Mouse (Mus musculus) stomach, embryonic 16.5 days (tissue): Measurements from ENCODE around the gene Fam120a. TPM values are rescaled to one million over a fixed set of nuclear protein-coding genes. Genes with fewer than 3 reads are reported as not detected.

ENCODE experiments used
- ATAC-seq: fragments of 200-750 bp; cut with Nextera tagmentation; 2 replicates; pipeline ENCODE4 v1.8.0; 2017; ENCODE audit warnings: moderate number of reproducible peaks, moderate TSS enrichment; ENCODE audit not compliant: insufficient read depth, low FRiP score
- H3K27ac ChIP-seq: fragments of 300-500 bp; sonication (generic); 2 replicates; pipeline ENCODE4 v1.5.1; 2014; ENCODE audit warnings: low read length
- H3K27me3 ChIP-seq: fragments of 300-500 bp; sonication (generic); 2 replicates; pipeline ENCODE4 v1.6.1; 2014; ENCODE audit warnings: low read length, control low read depth, mixed read lengths; ENCODE audit not compliant: control insufficient read depth, insufficient read depth
- H3K36me3 ChIP-seq: fragments of 300-500 bp; sonication (generic); 2 replicates; pipeline ENCODE4 v1.6.1; 2014; ENCODE audit warnings: low read length; ENCODE audit not compliant: control insufficient read depth, insufficient read depth
- H3K4me1 ChIP-seq: fragments of 300-500 bp; sonication (generic); 2 replicates; pipeline ENCODE4 v1.6.1; 2014; ENCODE audit warnings: low read length, control low read depth, mixed read lengths; ENCODE audit not compliant: control insufficient read depth, insufficient read depth
- H3K4me2 ChIP-seq: fragments of 300-500 bp; sonication (generic); 2 replicates; pipeline ENCODE4 v1.6.1; 2014; ENCODE audit warnings: low read depth, low read length, mixed read lengths
- H3K4me3 ChIP-seq: fragments of 300-500 bp; sonication (generic); replicated peaks from 2 replicates; pipeline ENCODE4 v1.5.1; 2014; ENCODE audit warnings: mild to moderate bottlenecking, low read length
- H3K9ac ChIP-seq: fragments of 300-500 bp; sonication (generic); 2 replicates; pipeline ENCODE4 v1.6.1; 2014; ENCODE audit warnings: low read length
- H3K9me3 ChIP-seq: fragments of 300-500 bp; sonication (generic); replicated peaks from 2 replicates; pipeline ENCODE4 v1.6.1; 2016; ENCODE audit warnings: low read length, control low read depth; ENCODE audit not compliant: control insufficient read depth
- WGBS: fragments of 180-500 bp; shearing (Covaris S2); extraction: QIAGEN DNeasy Blood & Tissue Kit; methylation state at CpG from one replicate; pipeline ENCODE4 v1.1.7; 2014; 5-methylcytosine and 5-hydroxymethylcytosine counted together
- polyA plus RNA-seq: library from polyadenylated mRNA; unstranded; fragments of >200 nt; fragmentation: Nextera tagmentation; extraction: Ambion mirVana; gene quantifications from 2 replicates; pipeline ENCODE4 v1.2.1, GENCODE M21; 2015

Fam120a gene
- polyA plus RNA-seq, 1 experiment from 2014 or later, result 27.8 TPM

DNA sequence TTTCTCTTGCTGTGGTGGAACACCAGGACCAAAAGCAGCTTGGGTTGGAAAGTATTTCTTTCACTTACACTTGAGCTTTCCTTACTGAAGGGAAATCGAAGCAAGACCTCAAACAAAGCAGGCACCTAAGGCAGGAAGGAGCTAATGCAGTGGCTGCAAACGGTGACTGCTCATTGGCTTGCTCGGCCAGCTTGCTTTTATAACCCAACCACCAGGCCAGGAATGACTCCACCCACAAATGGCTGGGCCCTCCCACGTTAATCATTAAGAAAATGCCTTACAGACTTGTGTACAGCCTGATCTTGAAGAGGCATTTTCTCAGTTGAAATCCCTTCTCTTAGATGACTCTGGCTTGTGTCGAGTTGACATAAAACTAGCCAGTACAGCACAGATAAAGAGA, 3.2 kb upstream of the Fam120a start:
- Histone ChIP-seq H3K27ac (peak overlapping the region; percentile 72), H3K36me3 (no peaks in the 10 kb centered on the region), H3K4me3 (no peak overlapping the region), H3K9ac (no peak overlapping the region; the same call in 1 of the 2 replicates), H3K27me3 (no peaks in the 10 kb centered on the region), H3K9me3 (no peaks in the 10 kb centered on the region), H3K4me2 (0 out of 2 replicates have a peak overlapping the region, but pooled peaks have one; percentile 10), H3K4me1 (peaks cover 8% of the 10 kb centered on the region; the same call in 1 of the 2 replicates)
- no peak for ATAC-seq
- 48% methylated on average over 5 of the region's 5 CpGs for WGBS

- H3K4me2 ChIP-seq, result peak overlapping the region; percentile 10; the same call in 1 of the 2 replicates
Measured at GRCm38 (mm10) chr13:48970566-48970965, 2.7 kb upstream of the Fam120a start.

GRCm38 (mm10) chr13:48968750-48969088, 902 bp upstream of the Fam120a start:
- Histone ChIP-seq H3K36me3 (no peaks in the 10 kb centered on the region), H3K9me3 (no peaks in the 10 kb centered on the region), H3K4me2 (peak overlapping the region; percentile 85), H3K9ac (peak overlapping the region; percentile 99), H3K27ac (peak overlapping the region; percentile 98), H3K27me3 (no peaks in the 10 kb centered on the region), H3K4me1 (peaks cover 29% of the 10 kb centered on the region), H3K4me3 (peak overlapping the region; percentile 100)
- 7% methylated on average over 7 of the region's 7 CpGs for WGBS
- ATAC-seq, result no peak

More at GRCm38 (mm10) chr13:48970566-48970965, 2.7 kb upstream of the Fam120a start:
- H3K4me1 ChIP-seq, result peaks cover 12% of the 10 kb centered on the region; the same call in 1 of the 2 replicates
- no peak for ATAC-seq
- WGBS, result 77% methylated on average over 13 of the region's 13 CpGs
- no peaks in the 10 kb centered on the region for H3K9me3 ChIP-seq
- no peaks in the 10 kb centered on the region for H3K27me3 ChIP-seq
- no peak overlapping the region; the same call in 1 of the 2 replicates for H3K4me3 ChIP-seq
- peak overlapping the region; percentile 37; the same call in 1 of the 2 replicates for H3K9ac ChIP-seq
- H3K36me3 ChIP-seq, result no peaks in the 10 kb centered on the region
- peak overlapping the region; percentile 72 for H3K27ac ChIP-seq

DNA sequence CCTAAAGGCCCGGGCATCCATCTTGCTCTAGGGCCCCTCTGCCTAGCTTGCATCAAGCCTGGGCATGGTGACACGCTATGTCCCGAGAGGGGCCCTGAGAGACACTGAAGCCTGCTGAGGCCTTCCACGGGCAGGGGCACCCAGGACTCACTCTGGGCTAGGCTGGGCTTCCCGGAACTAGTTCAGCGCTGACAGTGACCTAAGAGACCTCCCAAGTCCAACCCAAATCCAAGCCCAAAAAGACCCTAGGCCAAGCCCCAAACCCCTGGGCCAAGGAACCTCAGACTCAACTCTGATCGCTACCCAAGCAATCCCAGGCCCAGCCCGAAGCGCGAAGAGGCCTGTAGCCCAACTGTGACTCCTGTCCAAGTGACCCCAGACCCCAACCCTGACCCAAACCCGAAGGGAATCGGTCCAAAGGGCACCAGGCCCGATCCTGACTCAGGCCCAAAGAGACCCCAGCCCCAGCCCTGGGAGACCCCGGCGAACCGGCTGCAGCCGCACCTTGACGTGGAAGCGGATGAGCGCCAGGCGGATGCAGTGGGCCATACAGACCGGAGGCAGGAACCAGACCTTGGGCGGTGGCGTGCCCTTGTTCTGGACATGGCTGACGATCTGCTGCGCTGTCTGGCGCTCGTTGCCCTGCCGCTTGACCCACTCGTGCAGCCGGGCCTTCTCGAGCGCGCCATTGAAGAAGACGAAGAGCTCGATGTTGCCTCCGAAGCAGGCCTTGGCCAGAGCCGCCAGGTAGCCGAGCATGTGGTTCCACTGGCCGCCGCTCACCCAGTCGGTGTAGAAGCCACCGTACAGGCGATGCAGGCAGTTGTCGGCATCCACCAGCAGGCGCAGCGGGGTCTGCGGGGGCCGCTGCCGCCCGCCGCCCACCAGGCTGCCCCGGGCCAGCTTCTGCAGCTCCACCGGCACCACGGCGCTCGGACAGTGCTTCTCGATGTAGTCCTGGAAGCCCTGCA, 681 bp downstream of the Fam120a start:
- Histone ChIP-seq H3K27me3 (no peaks in the 10 kb centered on the region), H3K4me3 (peak overlapping the region; percentile 100), H3K4me1 (peaks cover 36% of the 10 kb centered on the region), H3K9me3 (no peaks in the 10 kb centered on the region), H3K4me2 (peak overlapping the region; percentile 85), H3K9ac (peak overlapping the region; percentile 99), H3K36me3 (no peaks in the 10 kb centered on the region), H3K27ac (peak overlapping the region; percentile 98)
- WGBS, result under 1% methylated on average over 56 of the region's 58 CpGs
- no peak for ATAC-seq

DNA sequence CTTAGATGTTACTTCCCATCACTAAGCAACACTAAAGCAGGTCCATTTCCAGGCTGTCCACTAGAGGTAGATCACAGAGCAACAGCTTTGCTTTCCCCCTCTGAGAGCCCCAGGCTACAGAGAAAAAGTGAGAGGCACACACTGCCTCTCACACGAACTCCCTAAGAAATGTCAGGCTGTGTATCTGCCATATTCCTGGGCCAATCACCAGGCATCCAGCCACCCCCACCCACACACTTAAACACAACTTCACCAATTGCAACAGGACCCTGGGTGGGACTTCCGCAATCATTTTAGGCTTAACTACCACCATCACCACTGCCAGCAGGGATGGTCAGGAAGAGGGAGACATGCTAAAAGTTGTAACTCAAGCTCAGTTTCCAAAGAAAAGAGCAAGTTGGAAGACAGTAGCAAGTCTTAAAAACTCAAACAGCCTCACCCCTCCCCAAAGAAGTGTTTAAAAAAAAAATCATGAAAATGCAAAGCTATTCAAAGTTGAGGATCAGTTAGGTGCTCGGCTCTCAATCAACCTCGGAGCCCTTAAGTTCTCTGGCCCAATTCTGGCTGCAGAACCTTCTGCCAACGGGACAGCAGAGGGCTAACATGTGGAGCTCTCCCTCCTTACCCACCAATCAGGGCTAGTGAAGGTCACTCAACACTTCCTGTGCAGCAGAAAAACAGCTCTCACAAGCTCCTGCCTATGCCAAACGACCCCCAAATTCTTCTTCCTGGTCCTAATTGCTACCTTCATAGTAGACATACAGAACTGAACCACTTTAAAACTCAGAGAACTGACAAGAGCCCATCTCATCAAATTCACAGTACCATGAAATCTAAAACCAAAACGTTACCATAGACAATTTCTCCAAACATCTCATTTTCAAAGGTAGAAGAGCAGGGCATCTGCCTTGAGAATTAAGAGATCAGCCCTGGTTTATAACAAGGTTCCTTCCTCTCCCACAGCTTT, 2.0 kb downstream of the Fam120a start:
- 1% methylated on average over 7 of the region's 7 CpGs for WGBS

GRCm38 (mm10) chr13:48964850-48965249, 3.0 kb downstream of the Fam120a start:
- H3K9ac ChIP-seq, result peak overlapping the region; percentile 99; the same call in 1 of the 2 replicates
- H3K4me1 ChIP-seq, result peaks cover 38% of the 10 kb centered on the region
- H3K36me3 ChIP-seq, result no peaks in the 10 kb centered on the region
- H3K27ac ChIP-seq, result peak overlapping the region; percentile 98
- peak overlapping the region; percentile 100 for H3K4me3 ChIP-seq
- H3K4me2 ChIP-seq, result peak overlapping the region; percentile 85
- no peaks in the 10 kb centered on the region for H3K9me3 ChIP-seq
- H3K27me3 ChIP-seq, result no peaks in the 10 kb centered on the region
- ATAC-seq, result no peak
- 70% methylated on average over 4 of the region's 4 CpGs for WGBS

More for the DNA sequence above, 2.0 kb downstream of the Fam120a start:
- H3K4me3 ChIP-seq, result peak overlapping the region; percentile 100
- H3K9me3 ChIP-seq, result no peaks in the 10 kb centered on the region
- H3K9ac ChIP-seq, result peak overlapping the region; percentile 99
- H3K4me1 ChIP-seq, result peaks cover 42% of the 10 kb centered on the region
- peak overlapping the region; percentile 85 for H3K4me2 ChIP-seq
- no peaks in the 10 kb centered on the region for H3K27me3 ChIP-seq
- ATAC-seq, result peak; percentile 65
- H3K36me3 ChIP-seq, result no peaks in the 10 kb centered on the region
- H3K27ac ChIP-seq, result peak overlapping the region; percentile 98

DNA sequence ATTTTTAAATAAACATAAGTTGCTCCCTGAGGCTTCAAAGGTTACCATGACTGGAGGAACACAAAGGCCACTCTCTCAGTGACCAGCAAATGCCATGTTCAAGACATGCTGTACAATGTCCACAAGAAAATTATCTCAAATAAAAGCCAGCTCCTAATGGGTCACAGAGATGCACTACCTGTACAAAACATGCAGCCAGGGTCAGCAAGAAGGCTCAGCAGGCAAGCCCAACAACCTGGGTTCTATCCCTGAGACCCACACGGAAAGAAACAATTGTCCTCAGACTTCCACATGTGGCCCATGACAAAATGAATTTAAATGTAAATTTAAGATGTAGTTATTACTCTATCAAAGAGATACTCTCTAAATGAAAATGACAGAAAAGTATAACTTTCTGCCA, 4.7 kb downstream of the Fam120a start:
- H3K4me2 ChIP-seq, result peak overlapping the region; percentile 20
- 0 out of 2 replicates have a peak overlapping the region, but pooled peaks have one; percentile 20 for H3K9ac ChIP-seq
- 0 out of 2 replicates have a peak overlapping the region, but pooled peaks have one; percentile 16 for H3K4me3 ChIP-seq
- no peaks in the 10 kb centered on the region for H3K36me3 ChIP-seq
- no peaks in the 10 kb centered on the region for H3K9me3 ChIP-seq
- H3K27me3 ChIP-seq, result no peaks in the 10 kb centered on the region
- H3K4me1 ChIP-seq, result peaks cover 49% of the 10 kb centered on the region
- 45% methylated on average over 1 of the region's 1 CpGs for WGBS
- peak overlapping the region; percentile 81 for H3K27ac ChIP-seq
- ATAC-seq, result no peak

GRCm38 (mm10) chr13:48962519-48962918, 5.3 kb downstream of the Fam120a start:
- Histone ChIP-seq H3K27ac (peak overlapping the region; percentile 89), H3K36me3 (no peaks in the 10 kb centered on the region), H3K4me1 (peaks cover 49% of the 10 kb centered on the region), H3K4me2 (peak overlapping the region; percentile 20), H3K9me3 (no peaks in the 10 kb centered on the region), H3K4me3 (no peak overlapping the region), H3K9ac (0 out of 2 replicates have a peak overlapping the region, but pooled peaks have one; percentile 32), H3K27me3 (no peaks in the 10 kb centered on the region)
- WGBS, result 44% methylated on average over 3 of the region's 3 CpGs
- ATAC-seq, result peak; percentile 80; the same call in 1 of the 2 replicates
